ENCODE assay signal across 11 mouse cellular contexts in the genomic region with DNA sequence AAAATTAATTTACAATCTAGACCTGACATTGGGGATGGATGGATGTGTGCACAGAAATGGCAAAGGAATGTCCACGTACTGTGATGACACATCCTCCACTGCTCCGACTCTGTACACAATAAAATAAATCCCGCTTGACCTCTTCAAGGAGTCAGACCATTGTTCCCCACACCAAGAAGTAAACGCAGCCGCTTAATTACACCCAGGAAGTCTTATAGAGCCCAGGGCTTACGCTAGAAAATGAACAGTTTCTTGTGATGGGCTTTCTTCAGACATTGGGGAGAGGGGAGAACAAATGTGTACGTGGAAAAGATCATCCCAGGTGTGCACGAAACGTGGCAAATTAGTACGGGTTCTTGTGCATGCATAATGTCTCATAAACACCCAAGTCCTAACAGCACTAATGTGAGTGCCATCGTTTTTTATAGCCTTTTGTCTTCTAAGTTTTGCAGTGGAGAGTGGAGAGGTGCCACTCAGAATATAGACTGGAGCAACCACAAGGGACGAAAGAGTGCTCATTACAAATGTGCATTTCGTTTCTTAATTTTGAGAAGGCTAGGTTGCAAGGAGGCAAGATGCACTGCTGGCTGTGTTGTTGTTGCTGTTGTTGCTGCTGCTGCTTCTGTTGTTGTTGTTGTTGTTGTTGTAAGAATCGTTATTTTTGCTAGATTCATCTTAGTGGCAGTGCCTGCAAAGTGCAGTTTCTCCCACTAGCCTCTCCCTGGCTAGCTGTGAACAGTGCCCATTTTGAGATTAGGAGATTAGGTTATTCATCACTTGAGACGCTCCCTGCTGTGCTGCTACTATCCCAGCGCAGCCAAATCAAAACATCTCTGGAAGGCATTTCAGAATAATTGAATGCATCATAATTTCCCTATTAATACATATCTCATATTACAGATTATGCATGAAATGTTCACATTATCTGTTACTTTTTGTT.
A peak's percentile ranks its signal among the peaks of the same experiment; 100 is the strongest.
DNase-seq lines count a peak whose midpoint lies in the region; ATAC-seq and TF ChIP-seq lines count a peak whose summit lies in the region.
"Had no signal": no experiment of that assay in that cellular context is flagged by ENCODE, and none has a peak within 500 bp of the region (broad histone marks: within the 10 kb centered on the region; RNA-seq: fewer than 3 reads in every experiment).

No protein-coding gene starts in this region.

- no peaks in the 10 kb centered on the region for H3K36me3 ChIP-seq in forebrain, embryonic 11.5 days (ENCODE audit: control insufficient read depth, insufficient read depth, low read length)
- no peaks in the 10 kb centered on the region for H3K36me3 ChIP-seq in hindbrain, embryonic 14.5 days (replicated peaks; ENCODE audit: control insufficient read depth, insufficient read depth)
- H3K36me3 ChIP-seq in neural tube, embryonic 12.5 days: no peaks in the 10 kb centered on the region

- ATAC-seq in forebrain, embryonic 11.5 days (replicated peaks; ENCODE audit: low FRiP score): no peak; the same call in 1 of the 2 replicates
- ATAC-seq in hindbrain, embryonic 14.5 days (ENCODE audit: low FRiP score): peak; percentile 35
- ATAC-seq in neural tube, embryonic 12.5 days (ENCODE audit: low FRiP score, low read depth): peak; percentile 44

- no peak overlapping the region for H3K27ac ChIP-seq in forebrain, embryonic 11.5 days (ENCODE audit: low read depth, low read length)
- peak overlapping the region; percentile 86 for H3K27ac ChIP-seq in hindbrain, embryonic 14.5 days
- peak overlapping the region; percentile 50; the same call in 1 of the 2 replicates for H3K27ac ChIP-seq in neural tube, embryonic 12.5 days

- no peaks in the 10 kb centered on the region for H3K27me3 ChIP-seq in forebrain, embryonic 11.5 days (ENCODE audit: control insufficient read depth, insufficient read depth, low read length)
- H3K27me3 ChIP-seq in hindbrain, embryonic 14.5 days (ENCODE audit: control insufficient read depth, insufficient read depth, low read length): no peaks in the 10 kb centered on the region
- H3K27me3 ChIP-seq in neural tube, embryonic 12.5 days (replicated peaks): no peaks in the 10 kb centered on the region

- no peak overlapping the region for H3K4me3 ChIP-seq in forebrain, embryonic 11.5 days (ENCODE audit: low read depth, low read length)
- no peak overlapping the region for H3K4me3 ChIP-seq in hindbrain, embryonic 14.5 days (replicated peaks; ENCODE audit: low read length)
- no peak overlapping the region for H3K4me3 ChIP-seq in neural tube, embryonic 12.5 days

- peak; percentile 64 for DNase-seq in brain, embryonic 14.5 days (ENCODE audit: low read depth)
- no peak for DNase-seq in forebrain, embryonic 11.5 days (ENCODE audit: low spot score)
- DNase-seq in hindbrain, embryonic 14.5 days (ENCODE audit: low spot score): peak; percentile 50
- DNase-seq in kidney, adult 11 months: no peak
- DNase-seq in left cerebral cortex, postnatal 14 days (ENCODE audit: low spot score in 2 of 2): no peak
- DNase-seq in frontal cortex, postnatal 25 days (ENCODE audit: low spot score in 2 of 2): no peak
- DNase-seq: adrenal gland, adult 8-10 months; embryo, embryonic 11 days; heart, adult 11 months; kidney, adult 18-20 months had no signal

- no peak for TF ChIP-seq POLR2A in brain, embryonic 14.5 days (IDR thresholded peaks at IDR 0.05; ENCODE audit: borderline replicate concordance, extremely low read depth, insufficient read depth, insufficient read length, poor library complexity, severe bottlenecking)

- H3K9me3 ChIP-seq in forebrain, embryonic 11.5 days (ENCODE audit: control insufficient read depth, low read length): no peaks in the 10 kb centered on the region
- H3K9me3 ChIP-seq in hindbrain, embryonic 14.5 days (ENCODE audit: control insufficient read depth, low read length): no peaks in the 10 kb centered on the region
- no peaks in the 10 kb centered on the region for H3K9me3 ChIP-seq in neural tube, embryonic 12.5 days

- H3K4me1 ChIP-seq in forebrain, embryonic 11.5 days (replicated peaks; ENCODE audit: control insufficient read depth, insufficient read depth, low read length): peaks cover 11% of the 10 kb centered on the region; the same call in 1 of the 2 replicates
- peaks cover 42% of the 10 kb centered on the region for H3K4me1 ChIP-seq in hindbrain, embryonic 14.5 days (replicated peaks; ENCODE audit: control insufficient read depth, insufficient read depth, low read length)
- H3K4me1 ChIP-seq in neural tube, embryonic 12.5 days: peaks cover 21% of the 10 kb centered on the region

- no peak overlapping the region for H3K9ac ChIP-seq in forebrain, embryonic 11.5 days (ENCODE audit: low read length)
- 0 out of 2 replicates have a peak overlapping the region, but pooled peaks have one; percentile 18 for H3K9ac ChIP-seq in hindbrain, embryonic 14.5 days
- H3K9ac ChIP-seq in neural tube, embryonic 12.5 days: no peak overlapping the region

- H3K4me2 ChIP-seq in forebrain, embryonic 11.5 days (ENCODE audit: low read depth, low read length, severe bottlenecking): peak overlapping the region; percentile 31; the same call in 1 of the 2 replicates
- peak overlapping the region; percentile 26 for H3K4me2 ChIP-seq in hindbrain, embryonic 14.5 days (replicated peaks)
- peak overlapping the region; percentile 38 for H3K4me2 ChIP-seq in neural tube, embryonic 12.5 days (replicated peaks)

- 20% methylated on average over 16 of the region's 16 CpGs for WGBS in forebrain, embryonic 11.5 days
- WGBS in hindbrain, embryonic 14.5 days: 13% methylated on average over 16 of the region's 16 CpGs
- WGBS in neural tube, embryonic 12.5 days: 24% methylated on average over 16 of the region's 16 CpGs

- no peak for TF ChIP-seq CTCF in brain, embryonic 14.5 days (IDR thresholded peaks at IDR 0.05; ENCODE audit: borderline replicate concordance, extremely low read depth, insufficient read depth, insufficient read length)

- intact Hi-C loops in left cerebral cortex, postnatal 14 days (cut with DNase I): loop anchor here (10.0 kb wide), 1 partner anchor 1772 kb away; no protein-coding TSS in a partner anchor

Comparison
In these comparisons a context has a peak if more than half of its experiments do, and no peak if none do; other contexts are left out.
1. DNase-seq: peak in brain, embryonic 14.5 days (single experiment) and hindbrain, embryonic 14.5 days (single experiment); none in forebrain, embryonic 11.5 days (single experiment), kidney, adult 11 months (single experiment), left cerebral cortex, postnatal 14 days (0 of 2) and frontal cortex, postnatal 25 days (0 of 2).
2. Peak in every context shown above with its lines, with median percentiles within 50 percentile points of each other: H3K4me2 ChIP-seq.